Mouse (Mus musculus) MN1 (cell line): ENCODE measurements at regions not wholly inside any gene's neighbourhood (a gene's known extent, or its start where the extent isn't known, plus 50 kb on each side); places are given as distances from the start of the nearest gene placed in this dataset.

Experiments
- DNase-seq: peaks from one replicate; pipeline ENCODE4 v3.0.0-alpha.2; 2016; ENCODE audit warnings: low spot score

- no peak for DNase-seq
These were observed 325.9 kb upstream of the Dio3 start for GRCm38 (mm10) chr12:109952933-109953332.

DNA sequence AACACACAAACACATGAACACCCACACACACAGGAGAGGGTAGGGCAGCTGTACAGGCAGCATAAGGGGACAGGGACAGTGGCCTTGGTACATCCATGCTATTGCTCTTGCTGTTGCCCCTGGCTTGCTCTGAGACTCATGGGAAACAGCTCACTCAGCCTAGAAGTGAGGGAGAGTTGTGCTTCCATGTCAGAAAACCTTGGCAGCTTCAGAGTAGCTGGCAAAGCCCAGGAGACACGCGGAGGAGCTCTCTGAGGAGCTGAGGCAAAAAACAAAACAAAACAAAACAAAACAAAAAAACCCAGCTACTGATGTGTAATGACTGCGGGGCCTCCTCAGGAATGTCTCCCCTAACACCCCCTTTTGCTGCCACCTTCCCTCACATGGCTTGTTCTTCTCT lies 321.6 kb upstream of the Dio3 start:
- no peak for DNase-seq

DNA sequence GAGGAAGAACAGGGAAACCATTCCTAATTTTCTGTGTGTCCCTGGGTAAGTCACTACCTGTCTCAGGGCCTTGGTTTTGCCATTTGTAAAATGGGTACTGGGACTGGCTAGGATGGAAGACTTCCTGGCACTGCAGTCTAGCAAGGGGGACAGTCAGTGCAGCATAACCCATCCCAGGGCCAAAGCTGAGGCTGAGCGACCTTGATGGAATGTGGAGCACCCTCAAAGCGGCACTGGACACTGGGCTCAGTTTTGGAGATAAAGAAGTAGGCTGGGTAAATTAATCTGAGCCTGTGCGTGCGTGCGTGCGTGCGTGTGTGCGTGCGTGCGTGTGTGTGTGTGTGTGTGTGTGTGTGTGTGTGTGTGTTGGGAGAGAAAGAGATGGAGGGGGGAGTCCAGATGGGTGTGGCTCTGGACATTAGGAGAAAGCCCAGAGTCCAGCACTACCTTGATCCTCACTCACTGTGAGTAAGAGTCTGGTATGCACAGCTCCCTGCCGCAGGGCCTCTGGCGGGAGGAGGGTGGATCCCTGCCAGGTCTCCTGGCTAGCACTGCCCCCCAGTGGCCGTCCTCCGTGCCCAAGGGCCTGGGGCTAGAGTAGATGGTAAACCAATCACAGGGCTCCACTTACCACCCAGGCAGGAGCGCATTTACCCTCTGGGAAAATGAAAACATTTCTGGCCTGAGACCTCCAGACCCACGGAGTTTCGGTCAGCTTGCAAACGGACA lies 320.3 kb upstream of the Dio3 start:
- peak; percentile 78 for DNase-seq

- DNase-seq, result no peak
These were observed 312.1 kb upstream of the Dio3 start for GRCm38 (mm10) chr12:109966776-109967175.

DNA sequence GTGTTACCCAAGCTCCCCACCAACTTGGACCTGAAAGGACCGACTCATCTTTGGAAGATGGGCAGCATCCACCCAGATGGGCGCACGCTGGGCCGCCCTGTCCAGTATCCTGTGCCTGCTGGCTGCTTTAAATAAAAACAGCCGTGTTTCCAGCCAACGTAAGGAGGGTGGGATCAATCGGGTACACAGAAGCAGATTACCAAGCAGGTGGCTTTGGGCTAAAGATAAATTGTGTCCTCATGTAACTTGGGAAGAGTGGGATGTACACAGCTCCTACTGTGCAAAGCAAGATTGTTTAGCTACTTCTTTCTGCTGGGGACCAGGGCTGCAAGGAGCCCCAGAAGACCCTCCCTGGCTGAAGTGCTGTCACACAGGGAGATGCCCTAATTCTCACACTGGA lies 310.6 kb upstream of the Dio3 start:
- DNase-seq, result no peak

- no peak for DNase-seq
These were observed 307.4 kb upstream of the Dio3 start for GRCm38 (mm10) chr12:109971508-109971907.

- no peak for DNase-seq
These were observed 306.4 kb upstream of the Dio3 start for GRCm38 (mm10) chr12:109972366-109973015.

DNA sequence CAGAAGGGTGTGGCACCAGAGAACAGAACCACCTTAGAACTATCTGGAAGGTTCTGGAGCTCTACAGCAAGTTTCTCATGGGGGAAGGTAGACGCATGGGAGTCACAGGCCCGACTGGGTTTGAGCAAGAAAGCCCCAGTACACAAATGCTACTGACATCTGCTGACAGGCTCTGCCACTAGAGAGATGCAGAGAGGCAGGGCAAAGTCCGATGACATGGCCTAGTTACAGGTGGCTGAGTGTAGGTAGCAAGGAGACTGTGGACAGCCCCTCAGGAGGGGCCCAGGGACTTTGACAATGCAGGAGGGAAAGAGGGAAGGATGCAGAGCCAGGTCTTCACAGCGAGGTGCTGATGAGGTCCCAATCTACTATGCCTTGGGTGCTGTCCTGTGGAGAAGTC lies 305.3 kb upstream of the Dio3 start:
- DNase-seq, result no peak

DNA sequence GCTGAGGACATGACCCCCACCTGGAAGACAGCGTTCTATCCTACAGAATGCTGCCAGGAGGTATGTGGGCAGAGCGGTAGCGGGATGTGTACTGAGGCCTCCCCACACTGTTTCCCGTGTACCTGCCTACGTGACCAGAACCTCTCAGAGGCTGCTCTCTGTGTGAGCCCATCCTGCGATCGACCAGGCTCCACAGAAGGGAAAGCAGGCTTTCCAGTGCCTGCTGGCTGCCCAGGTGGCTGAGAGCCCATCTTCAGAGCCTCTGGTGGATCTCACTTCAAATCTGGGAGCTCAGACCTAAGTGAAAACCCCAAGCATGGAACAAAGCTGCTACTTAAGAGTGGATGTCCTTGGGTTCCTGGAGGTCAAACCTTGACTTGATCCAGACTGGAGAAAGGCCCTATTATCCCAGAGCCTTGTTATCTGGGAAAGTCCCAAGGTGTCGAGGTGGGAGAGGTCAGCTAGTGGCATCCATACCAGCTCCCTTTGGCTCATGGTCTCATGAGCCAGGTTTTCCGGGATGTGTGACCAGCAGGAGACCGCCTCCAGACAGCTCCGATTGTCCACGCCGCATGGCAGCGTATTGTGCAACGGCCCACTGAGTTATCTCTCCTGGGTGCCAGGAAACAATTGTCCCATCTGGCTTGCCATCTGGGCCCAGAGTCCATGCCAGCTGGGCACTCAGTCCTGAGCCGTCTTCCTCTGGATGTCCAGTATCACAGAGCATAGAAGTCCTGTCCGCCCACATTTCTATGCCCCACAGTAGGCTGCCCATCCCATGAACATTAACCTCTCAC lies 303.5 kb upstream of the Dio3 start:
- no peak for DNase-seq

- no peak for DNase-seq
These were observed 294.2 kb upstream of the Dio3 start for GRCm38 (mm10) chr12:109984651-109985050.

- DNase-seq, result no peak
These were observed 285.5 kb upstream of the Dio3 start for GRCm38 (mm10) chr12:109993410-109993809.

GRCm38 (mm10) chr12:110002717-110003116 lies 276.2 kb upstream of the Dio3 start:
- no peak for DNase-seq

DNA sequence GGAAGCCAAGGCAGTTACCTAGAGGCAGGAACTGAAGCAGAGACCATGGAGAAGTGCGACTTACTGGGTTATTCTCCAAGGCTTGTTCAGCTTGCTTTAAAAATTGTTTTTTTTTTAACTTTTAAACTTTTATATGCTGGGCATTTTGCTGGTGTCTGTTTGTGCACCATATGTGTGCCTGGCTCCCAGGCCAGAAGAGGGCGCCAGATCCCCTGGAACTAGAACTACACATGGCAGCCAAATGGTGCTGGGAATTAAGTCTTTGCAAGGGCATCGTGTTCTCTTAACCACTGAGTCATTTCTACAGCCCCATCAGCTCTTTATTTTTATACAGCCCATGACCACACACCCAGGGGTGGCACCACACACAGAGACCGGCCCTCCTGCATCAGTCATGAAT lies 269.7 kb upstream of the Dio3 start:
- DNase-seq, result no peak

DNA sequence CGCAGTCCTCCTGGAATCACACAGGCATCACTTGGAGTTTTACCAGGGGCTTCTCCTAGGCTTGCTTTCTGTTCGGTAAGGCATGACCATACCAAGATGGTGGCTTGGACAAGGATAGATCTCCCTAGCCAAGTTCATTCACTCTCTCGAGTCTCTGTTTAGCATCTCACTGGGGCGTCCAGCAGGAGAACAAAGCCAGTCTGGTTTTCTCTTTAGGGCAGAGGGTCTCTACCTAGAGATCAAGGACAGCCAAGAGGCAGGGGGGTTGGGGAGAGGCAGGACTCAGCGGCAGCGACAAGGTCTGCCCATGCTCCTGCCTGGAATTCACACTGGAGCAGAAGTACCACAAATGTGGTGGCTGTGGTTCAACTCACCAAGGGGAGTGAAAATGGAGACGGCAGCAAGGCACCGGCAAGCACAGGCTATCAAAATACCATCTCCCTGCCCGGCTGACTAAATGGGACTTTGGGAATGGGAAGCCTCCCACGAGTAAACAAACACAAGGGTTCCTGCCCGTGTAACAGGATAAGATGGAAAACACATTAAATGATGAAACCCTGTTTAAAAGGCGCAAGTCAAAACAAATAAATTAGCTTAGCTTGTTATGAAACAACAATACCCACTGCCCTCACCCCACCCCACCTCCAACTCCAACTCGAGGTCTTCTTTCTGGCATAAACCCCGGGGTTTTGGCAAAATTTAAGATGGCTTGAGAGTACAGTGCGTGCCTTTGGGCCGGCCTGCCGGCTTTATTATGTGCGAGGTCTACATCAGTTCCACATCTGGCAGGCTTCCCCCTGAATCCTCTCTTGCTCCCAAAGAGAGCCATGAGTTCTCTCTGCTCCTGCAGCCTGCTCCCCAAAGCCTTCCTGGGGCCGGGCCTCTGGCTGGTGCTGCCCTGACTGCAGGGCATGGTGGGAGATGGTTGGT lies 258.1 kb upstream of the Dio3 start:
- no peak for DNase-seq

- DNase-seq, result no peak
These were observed 257.2 kb upstream of the Dio3 start for GRCm38 (mm10) chr12:110021690-110022089.

- DNase-seq, result no peak
These were observed 256.2 kb upstream of the Dio3 start for GRCm38 (mm10) chr12:110022631-110023030.

DNA sequence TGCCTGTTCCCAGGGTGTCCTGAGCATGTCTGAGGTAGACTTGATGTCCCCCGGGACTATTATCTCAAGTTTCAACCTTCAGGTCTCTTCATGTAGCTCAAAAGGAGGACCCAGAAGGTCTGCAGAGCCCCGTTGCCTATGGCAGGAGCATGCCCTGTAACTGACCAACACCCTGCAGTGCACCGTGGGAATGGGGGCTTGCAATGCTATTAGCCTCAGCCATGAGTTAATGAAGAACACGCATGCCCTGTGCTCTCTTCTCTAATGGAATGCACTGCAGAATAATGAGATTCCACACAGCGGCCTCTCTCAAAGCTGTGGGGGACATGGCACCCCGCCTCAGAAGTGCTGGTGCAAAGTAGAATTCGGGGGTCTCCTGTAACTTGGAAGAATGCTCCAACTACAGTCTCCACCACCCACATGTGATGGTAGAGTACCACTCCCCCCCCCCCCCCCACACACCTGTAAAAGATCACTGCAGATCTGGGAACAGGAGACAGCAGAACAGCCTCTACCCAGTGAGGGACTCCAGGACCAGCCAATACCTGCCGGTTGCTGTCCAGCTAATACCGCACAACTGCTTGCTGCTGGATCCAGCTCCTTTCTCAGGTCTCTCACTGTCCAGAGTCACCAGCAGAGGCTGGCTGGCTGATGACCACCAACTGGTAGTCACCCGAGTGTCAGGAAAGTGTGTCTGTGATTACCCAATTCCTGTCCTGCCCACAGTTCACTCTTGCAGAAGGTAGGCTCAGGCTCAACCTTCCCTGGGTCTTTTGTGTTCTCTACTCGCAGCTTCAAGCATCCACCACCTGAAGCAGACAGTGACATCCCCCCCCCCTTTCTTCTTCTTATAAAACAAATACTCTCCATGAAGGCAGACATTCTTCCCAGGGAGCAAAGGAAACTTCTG lies 255.4 kb upstream of the Dio3 start:
- no peak for DNase-seq

DNA sequence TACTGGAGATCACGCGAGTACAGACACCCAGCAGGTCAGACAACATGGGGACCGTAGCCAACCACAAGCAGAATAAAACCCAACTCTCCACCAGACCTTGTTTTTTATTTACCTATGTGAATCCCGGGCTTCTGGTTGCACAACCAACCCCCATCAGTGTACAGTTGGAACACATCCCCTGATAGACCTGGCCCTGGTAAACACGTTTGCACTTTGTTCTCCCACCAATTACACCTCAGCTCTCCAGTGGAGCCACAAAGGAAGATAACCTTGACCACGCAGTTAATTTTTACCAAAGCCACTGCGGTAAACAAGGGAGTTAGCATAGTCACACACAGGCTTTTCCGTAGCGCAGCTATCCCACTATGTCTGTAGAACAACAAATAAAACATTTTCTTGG lies 254.6 kb upstream of the Dio3 start:
- no peak for DNase-seq

DNA sequence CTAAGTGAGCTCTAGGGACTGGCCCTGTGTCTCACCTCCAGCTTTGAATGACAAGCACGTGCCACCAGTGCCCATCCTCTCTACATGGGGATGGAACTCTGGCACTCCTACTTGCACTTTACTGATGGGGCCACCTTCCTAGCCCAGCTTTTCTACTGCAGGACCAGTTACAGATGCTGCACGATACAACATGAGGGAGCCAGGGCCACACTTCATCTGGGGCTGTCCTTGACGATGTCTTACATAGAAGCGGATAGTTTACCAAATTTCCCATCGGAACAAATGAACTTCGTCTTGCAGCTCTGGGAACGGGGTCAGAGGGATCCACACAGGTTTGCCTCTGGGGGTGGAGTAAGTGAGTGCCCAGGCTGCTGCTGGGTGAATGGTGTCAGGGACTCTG lies 253.7 kb upstream of the Dio3 start:
- no peak for DNase-seq

GRCm38 (mm10) chr12:110026033-110026750 lies 252.7 kb upstream of the Dio3 start:
- no peak for DNase-seq
